Mouse (Mus musculus): ENCODE results near the gene Sgms1.

Gene Sgms1

GRCm38 (mm10) chr19:32269141-32269843 is 120.2 kb downstream of the Sgms1 start:
- no peak for DNase-seq (ENCODE audit: low read depth)

- DNase-seq (ENCODE audit: low read depth) = no peak
These were observed 121.0 kb downstream of the Sgms1 start for GRCm38 (mm10) chr19:32268562-32268961.

- peak; percentile 78 for DNase-seq (ENCODE audit: low read depth)
These were observed 122.9 kb downstream of the Sgms1 start for GRCm38 (mm10) chr19:32266385-32267252.

GRCm38 (mm10) chr19:32263753-32264152 is 125.8 kb downstream of the Sgms1 start:
- no peak for DNase-seq (ENCODE audit: low read depth)

- DNase-seq (ENCODE audit: low read depth) = peak; percentile 74
These were observed 126.5 kb downstream of the Sgms1 start for GRCm38 (mm10) chr19:32262805-32263572.

GRCm38 (mm10) chr19:32260869-32261688 is 128.4 kb downstream of the Sgms1 start:
- no peak for DNase-seq (ENCODE audit: low read depth)

DNA sequence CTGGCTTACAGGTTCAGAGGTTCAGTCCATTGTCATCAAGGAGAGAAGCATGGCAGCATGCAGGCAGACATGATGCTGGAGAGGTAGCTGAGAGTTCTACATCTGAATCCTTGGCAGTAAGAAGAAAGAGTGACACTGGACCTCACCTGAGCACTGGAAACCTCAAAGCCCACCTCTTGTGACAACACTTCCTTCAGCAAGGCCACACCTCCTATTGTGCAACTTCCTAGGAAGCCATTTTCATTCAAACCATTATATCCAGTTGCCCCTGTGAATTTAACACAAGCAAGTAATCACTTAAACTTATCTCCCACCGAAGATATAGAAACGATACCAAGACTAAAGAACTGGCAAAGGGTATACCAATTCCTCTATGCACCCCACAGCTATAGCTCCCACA is 129.7 kb downstream of the Sgms1 start:
- DNase-seq (ENCODE audit: low read depth) = no peak

GRCm38 (mm10) chr19:32259048-32259447 is 130.5 kb downstream of the Sgms1 start:
- peak; percentile 19 for DNase-seq (ENCODE audit: low read depth)

- peak; percentile 25 for DNase-seq (ENCODE audit: low read depth)
These were observed 131.4 kb downstream of the Sgms1 start for GRCm38 (mm10) chr19:32258146-32258545.

- DNase-seq (ENCODE audit: low read depth) = peak; percentile 16
These were observed 131.9 kb downstream of the Sgms1 start for GRCm38 (mm10) chr19:32257616-32258015.

DNA sequence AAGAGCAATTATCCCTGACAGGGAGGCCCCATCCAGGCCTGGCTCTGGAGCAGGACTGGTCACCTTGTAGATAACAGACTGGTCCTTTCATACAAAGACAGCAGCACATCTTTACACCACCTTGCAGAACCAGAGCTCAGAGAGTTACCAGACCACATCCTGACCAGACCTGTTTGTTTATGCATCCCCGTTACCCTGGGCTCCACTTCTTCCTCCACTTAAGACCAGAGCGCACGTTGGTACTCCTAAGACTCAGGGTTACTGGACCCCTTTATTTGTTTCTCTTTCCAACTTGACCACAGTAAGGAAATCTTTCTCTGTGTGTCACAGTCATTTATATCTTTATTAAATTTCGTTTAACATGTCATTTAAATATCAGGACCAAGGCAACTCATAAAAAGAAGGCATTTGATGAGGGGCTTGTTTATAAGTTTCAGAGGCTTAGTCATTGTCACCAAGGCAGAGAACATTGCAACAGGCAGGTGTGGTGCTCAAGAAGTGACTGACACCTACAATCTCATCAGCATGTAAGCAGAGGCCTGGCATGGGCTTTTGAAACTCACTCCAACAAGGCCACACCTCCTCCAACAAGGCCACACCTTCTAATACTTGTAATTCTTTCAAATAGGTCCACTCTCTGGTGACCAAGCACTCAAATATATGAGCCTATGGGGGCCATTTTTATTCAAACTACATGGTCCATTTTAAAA is 132.7 kb downstream of the Sgms1 start:
- peak; percentile 33 for DNase-seq (ENCODE audit: low read depth)

GRCm38 (mm10) chr19:32255429-32256185 is 133.9 kb downstream of the Sgms1 start:
- DNase-seq (ENCODE audit: low read depth) = no peak

DNA sequence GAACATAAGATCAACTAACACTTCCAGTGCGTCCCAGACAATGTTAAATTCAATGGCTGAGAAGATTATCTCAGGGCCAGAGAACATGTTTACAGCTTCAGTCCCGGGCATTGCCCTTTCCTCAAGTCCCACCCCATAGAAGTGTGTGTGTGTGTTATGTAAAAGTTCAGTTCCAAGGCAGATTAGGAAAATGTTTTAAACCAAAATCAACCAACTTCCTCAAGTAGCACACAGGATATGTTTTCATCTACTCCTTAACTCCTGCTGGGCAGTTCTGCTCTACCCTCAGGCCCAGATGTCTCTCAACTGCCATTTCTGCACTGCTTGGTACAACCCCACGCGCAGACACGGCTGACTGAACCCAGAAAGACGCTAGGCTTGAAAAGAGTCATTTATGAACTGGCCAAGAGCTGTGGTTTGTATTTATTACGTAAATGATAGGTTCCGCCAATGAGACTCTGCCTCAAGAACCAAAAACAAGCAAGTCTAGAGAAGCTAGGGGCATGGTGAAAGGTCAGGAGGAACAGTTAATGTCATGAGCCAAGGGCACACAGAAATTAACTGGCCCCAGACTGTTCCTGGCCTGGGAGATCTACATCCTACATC is 134.7 kb downstream of the Sgms1 start:
- DNase-seq (ENCODE audit: low read depth) = peak; percentile 74

GRCm38 (mm10) chr19:32254204-32254603 is 135.3 kb downstream of the Sgms1 start:
- peak; percentile 68 for DNase-seq (ENCODE audit: low read depth)

GRCm38 (mm10) chr19:32252987-32253386 is 136.5 kb downstream of the Sgms1 start:
- DNase-seq (ENCODE audit: low read depth) = peak; percentile 35

DNA sequence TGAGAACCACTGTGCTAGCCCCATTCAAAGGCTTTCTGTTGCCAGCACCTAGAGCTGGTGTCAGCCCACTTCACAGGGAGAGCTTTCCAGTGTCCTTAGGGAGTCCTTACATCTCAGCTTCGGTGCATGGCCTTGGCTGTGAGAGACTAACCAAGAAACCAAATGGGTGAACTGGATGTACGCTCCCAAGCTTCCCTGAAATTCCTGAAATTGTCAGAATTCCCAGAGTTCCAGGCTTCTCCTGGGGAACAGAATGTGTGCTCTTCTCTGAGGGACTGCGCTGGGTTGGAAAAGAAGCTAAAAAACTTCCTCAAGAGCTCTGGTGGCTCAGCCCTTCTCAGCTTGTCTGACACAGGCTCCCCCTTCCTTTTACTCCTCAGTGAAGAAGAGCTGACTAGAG is 137.1 kb downstream of the Sgms1 start:
- DNase-seq (ENCODE audit: low read depth) = no peak

DNA sequence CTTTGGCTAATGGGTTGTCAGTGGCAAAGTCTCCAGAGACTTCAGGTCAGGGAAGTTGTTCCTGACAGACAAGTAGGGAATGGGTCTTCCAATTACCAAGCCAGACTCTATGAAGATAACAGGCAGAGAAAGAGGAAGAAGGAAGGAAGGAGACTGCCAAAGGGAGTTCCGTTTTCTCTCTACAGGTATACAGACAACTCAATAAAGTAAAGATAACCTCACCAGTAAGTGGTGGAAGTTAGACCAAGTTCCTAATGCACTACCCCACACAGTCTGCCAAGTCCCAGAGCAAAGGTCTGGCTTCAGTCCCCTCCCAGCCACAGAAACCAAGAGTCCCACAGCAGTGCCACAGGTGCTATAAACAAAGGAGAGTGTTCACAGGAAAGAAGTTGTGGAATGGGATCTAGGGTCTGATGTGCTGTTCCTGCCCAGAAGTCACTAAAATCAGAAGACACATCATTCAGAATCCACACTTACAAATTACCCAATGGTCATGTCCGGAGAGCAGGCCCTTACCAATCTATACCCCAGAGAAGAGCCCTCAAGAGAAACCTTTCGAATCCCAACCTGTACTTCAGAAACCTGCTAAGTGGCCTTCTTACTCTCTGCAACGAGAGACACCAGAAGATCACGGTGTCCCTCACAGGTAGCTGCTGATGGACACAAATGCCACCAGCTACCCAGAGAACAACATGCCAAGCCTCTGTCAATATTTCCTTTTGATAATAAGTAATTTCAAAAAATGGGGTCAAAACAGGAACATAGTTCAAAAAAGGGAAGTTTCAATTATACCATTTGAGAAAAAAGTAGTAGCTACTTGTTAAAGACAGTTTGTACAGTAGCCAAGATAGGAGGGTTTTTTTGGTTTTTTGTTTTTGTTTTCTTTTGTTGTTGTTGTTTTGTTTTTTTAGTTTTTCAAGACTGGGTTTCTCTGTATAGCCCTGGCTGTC is 140.1 kb downstream of the Sgms1 start:
- peak; percentile 43 for DNase-seq (ENCODE audit: low read depth)

- no peak for DNase-seq (ENCODE audit: low read depth)
These were observed 144.6 kb downstream of the Sgms1 start for GRCm38 (mm10) chr19:32244881-32245280.

DNA sequence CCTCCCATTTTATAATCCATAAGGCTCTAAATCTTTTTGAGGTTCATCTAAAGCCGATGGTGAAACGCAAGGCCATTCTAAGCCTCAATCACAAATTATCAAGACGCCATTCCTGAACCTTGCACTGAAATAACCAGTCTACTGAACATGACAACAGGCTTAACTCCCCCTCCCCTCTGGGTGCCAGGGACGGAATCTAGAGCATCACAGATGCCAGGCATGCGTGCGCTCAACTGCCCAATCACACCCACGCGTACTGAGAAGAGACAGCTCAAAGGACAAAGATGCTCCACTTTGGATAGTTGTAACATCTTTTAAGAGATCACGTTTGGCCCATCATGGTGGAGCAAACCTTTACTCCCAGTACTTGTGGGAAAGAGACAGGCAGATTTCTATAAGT is 146.3 kb downstream of the Sgms1 start:
- no peak for DNase-seq (ENCODE audit: low read depth)

Measured in 416B (cell line).